In the genomic region with DNA sequence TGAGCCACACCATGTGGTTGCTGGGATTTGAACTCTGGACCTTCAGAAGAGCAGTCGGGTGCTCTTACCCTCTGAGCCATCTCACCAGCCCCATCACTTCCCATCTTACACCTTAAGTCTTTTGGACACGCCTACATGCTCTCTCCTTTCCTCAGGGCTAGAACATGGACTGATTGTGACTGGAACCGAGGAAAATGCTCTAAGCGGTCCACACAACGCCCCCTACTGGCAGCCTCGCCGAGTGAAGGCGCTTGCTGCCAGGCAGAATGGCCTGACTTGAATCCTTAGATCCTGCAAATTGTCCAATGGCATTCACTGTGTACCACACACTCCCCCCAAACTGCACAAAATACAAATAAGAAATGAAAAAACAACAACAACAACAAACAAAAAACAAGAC, we compare ENCODE assay signal across 22 mouse cellular contexts. TPM values are rescaled to one million over a fixed set of nuclear protein-coding genes. Genes with fewer than 3 reads are reported as not detected.
A peak's percentile ranks its signal among the peaks of the same experiment; 100 is the strongest.
DNase-seq lines count a peak whose midpoint lies in the region; ATAC-seq and TF ChIP-seq lines count a peak whose summit lies in the region.
"Had no signal": no experiment of that assay in that cellular context is flagged by ENCODE, and none has a peak within 500 bp of the region (broad histone marks: within the 10 kb centered on the region; RNA-seq: fewer than 3 reads in every experiment).

No protein-coding gene starts in this region.

- peak; percentile 17; the same call in 1 of the 2 replicates for TF ChIP-seq CTCF in hindbrain, postnatal 0 days (IDR thresholded peaks at IDR 0.05; ENCODE audit: low read depth)
- no peak for TF ChIP-seq CTCF in stomach, postnatal 0 days (IDR thresholded peaks at IDR 0.05; ENCODE audit: low read depth)

- no peak overlapping the region for H3K4me3 ChIP-seq in hindbrain, postnatal 0 days (ENCODE audit: low read length)
- H3K4me3 ChIP-seq in hindbrain, embryonic 12.5 days: no peak overlapping the region
- H3K4me3 ChIP-seq in stomach, postnatal 0 days (ENCODE audit: low read depth, low read length): no peak overlapping the region
- H3K4me3 ChIP-seq: erythroblast, embryonic 14.5 days; hindbrain, embryonic 15.5 days; limb, embryonic 15.5 days; midbrain, embryonic 10.5 days; neural tube, embryonic 15.5 days had no signal

- H3K27ac ChIP-seq in hindbrain, postnatal 0 days: no peak overlapping the region
- H3K27ac ChIP-seq in hindbrain, embryonic 12.5 days: no peak overlapping the region
- no peak overlapping the region for H3K27ac ChIP-seq in stomach, postnatal 0 days (replicated peaks)
- H3K27ac ChIP-seq: hindbrain, embryonic 15.5 days; limb, embryonic 15.5 days; midbrain, embryonic 10.5 days; neural tube, embryonic 15.5 days had no signal

- no peaks in the 10 kb centered on the region for H3K36me3 ChIP-seq in hindbrain, postnatal 0 days (ENCODE audit: insufficient read depth, low read length)
- H3K36me3 ChIP-seq in hindbrain, embryonic 12.5 days: no peaks in the 10 kb centered on the region
- H3K36me3 ChIP-seq in stomach, postnatal 0 days (ENCODE audit: control insufficient read depth, insufficient read depth, low read length): no peaks in the 10 kb centered on the region
- H3K36me3 ChIP-seq: hindbrain, embryonic 15.5 days; limb, embryonic 15.5 days; midbrain, embryonic 10.5 days; neural tube, embryonic 15.5 days had no signal

- ATAC-seq in hindbrain, postnatal 0 days: no peak
- no peak for ATAC-seq in hindbrain, embryonic 12.5 days (ENCODE audit: low FRiP score)
- ATAC-seq in stomach, postnatal 0 days (ENCODE audit: low FRiP score, low TSS enrichment): no peak
- ATAC-seq: forebrain, embryonic 16.5 days had no signal

- H3K9ac ChIP-seq in hindbrain, postnatal 0 days (replicated peaks; ENCODE audit: low read length): no peak overlapping the region
- no peak overlapping the region for H3K9ac ChIP-seq in hindbrain, embryonic 12.5 days
- H3K9ac ChIP-seq in stomach, postnatal 0 days (ENCODE audit: low read length): no peak overlapping the region
- H3K9ac ChIP-seq: hindbrain, embryonic 15.5 days; limb, embryonic 15.5 days; lung, embryonic 14.5 days; neural tube, embryonic 15.5 days had no signal

- H3K9me3 ChIP-seq in hindbrain, postnatal 0 days (ENCODE audit: low read length): no peaks in the 10 kb centered on the region
- H3K9me3 ChIP-seq in hindbrain, embryonic 12.5 days (replicated peaks): no peaks in the 10 kb centered on the region
- H3K9me3 ChIP-seq in stomach, postnatal 0 days (ENCODE audit: control insufficient read depth, low read length): no peaks in the 10 kb centered on the region
- H3K9me3 ChIP-seq: hindbrain, embryonic 15.5 days; limb, embryonic 15.5 days; midbrain, embryonic 10.5 days; neural tube, embryonic 15.5 days had no signal

- no peaks in the 10 kb centered on the region for H3K4me1 ChIP-seq in hindbrain, postnatal 0 days (ENCODE audit: insufficient read depth, low read length)
- H3K4me1 ChIP-seq in hindbrain, embryonic 12.5 days: no peaks in the 10 kb centered on the region
- H3K4me1 ChIP-seq in stomach, postnatal 0 days (replicated peaks; ENCODE audit: control insufficient read depth, insufficient read depth): no peaks in the 10 kb centered on the region
- H3K4me1 ChIP-seq: hindbrain, embryonic 15.5 days; limb, embryonic 15.5 days; neural tube, embryonic 15.5 days had no signal

- DNase-seq in hindbrain, postnatal 0 days (ENCODE audit: low spot score): no peak
- DNase-seq in thymus, postnatal 4 days: peak; percentile 34
- no peak for DNase-seq in thymus, postnatal 25 days
- peak; percentile 13 for DNase-seq in MEL-GATA-1-ER (ENCODE audit: extremely low read depth, low read depth)
- no peak for DNase-seq in kidney, postnatal 14 days
- DNase-seq in stomach, postnatal 0 days (ENCODE audit: low spot score): no peak
- DNase-seq: adrenal gland, postnatal 10 days; cerebellum, adult 11-12 months; heart, postnatal 14 days; kidney, adult 18-20 months; kidney, postnatal 25 days; lung, embryonic 14.5 days; lung, postnatal 4 days had no signal

- H3K4me2 ChIP-seq in hindbrain, postnatal 0 days (ENCODE audit: low read depth, low read length): no peak overlapping the region
- no peak overlapping the region for H3K4me2 ChIP-seq in hindbrain, embryonic 12.5 days (replicated peaks)
- no peak overlapping the region for H3K4me2 ChIP-seq in stomach, postnatal 0 days (replicated peaks; ENCODE audit: low read depth)
- H3K4me2 ChIP-seq: hindbrain, embryonic 15.5 days; limb, embryonic 15.5 days; lung, embryonic 14.5 days; neural tube, embryonic 15.5 days had no signal

- H3K27me3 ChIP-seq in hindbrain, postnatal 0 days (ENCODE audit: insufficient read depth, low read length): no peaks in the 10 kb centered on the region
- no peaks in the 10 kb centered on the region for H3K27me3 ChIP-seq in hindbrain, embryonic 12.5 days
- H3K27me3 ChIP-seq in stomach, postnatal 0 days (ENCODE audit: control insufficient read depth, insufficient read depth, low read length): no peaks in the 10 kb centered on the region
- H3K27me3 ChIP-seq: hindbrain, embryonic 15.5 days; limb, embryonic 15.5 days; neural tube, embryonic 15.5 days had no signal

- 74% methylated on average over 8 of the region's 8 CpGs for WGBS in hindbrain, postnatal 0 days
- 72% methylated on average over 8 of the region's 8 CpGs for WGBS in hindbrain, embryonic 12.5 days
- 71% methylated on average over 8 of the region's 8 CpGs for whole genome bisulfite sequencing in stomach, postnatal 0 days

- TF ChIP-seq EP300 in stomach, postnatal 0 days (optimal IDR thresholded peaks at IDR 0.05): no peak

RNA-seq across cellular contexts. Expression of a gene that starts 19.3 kb away (rescaled TPM):
- total RNA-seq in hindbrain, postnatal 0 days (2014; rRNA removed): 2.3 TPM in 1 of 2 replicates, not detected in the other
- 0.11 and 0.19 TPM in 2 replicates for polyA plus RNA-seq in hindbrain, postnatal 0 days (2015; fragmentation: Nextera tagmentation; extraction: Ambion mirVana)
- polyA plus RNA-seq in hindbrain, embryonic 12.5 days (2016; fragmentation: Nextera tagmentation; extraction: Ambion mirVana): not detected in 2 replicates
- 0.06 and 0.08 TPM in 2 replicates for polyA plus RNA-seq in stomach, postnatal 0 days (2015; fragmentation: Nextera tagmentation; extraction: Ambion mirVana)
- total RNA-seq: left cerebral cortex, postnatal 10 days had no signal
- polyA plus RNA-seq: embryonic facial prominence, embryonic 11.5 days; erythroblast, embryonic 14.5 days; forebrain, embryonic 16.5 days; hindbrain, embryonic 15.5 days; lung, embryonic 14.5 days; midbrain, embryonic 10.5 days had no signal

RNA-seq across cellular contexts. Expression of a gene that starts 49.9 kb away (rescaled TPM):
- 6.7 and 10.4 TPM in 2 replicates for total RNA-seq in hindbrain, postnatal 0 days (2014; rRNA removed)
- 14.9 and 15.1 TPM in 2 replicates for polyA plus RNA-seq in hindbrain, postnatal 0 days (2015; fragmentation: Nextera tagmentation; extraction: Ambion mirVana)
- polyA plus RNA-seq in hindbrain, embryonic 12.5 days (2016; fragmentation: Nextera tagmentation; extraction: Ambion mirVana): 25.8 and 27.4 TPM in 2 replicates
- 18.6 and 19.0 TPM in 2 replicates for polyA plus RNA-seq in stomach, postnatal 0 days (2015; fragmentation: Nextera tagmentation; extraction: Ambion mirVana)

Comparison
In these comparisons a context has a peak if more than half of its experiments do, and no peak if none do; other contexts are left out.
1. DNase-seq: peak in thymus, postnatal 4 days (single experiment) and MEL-GATA-1-ER (single experiment); none in hindbrain, postnatal 0 days (single experiment), thymus, postnatal 25 days (single experiment), kidney, postnatal 14 days (single experiment) and stomach, postnatal 0 days (single experiment).